In genomic region chr10:8884565-8884964, GRCm38 (mm10) we compare ENCODE assay signal across 9 mouse cellular contexts. TPM values are rescaled to one million over a fixed set of nuclear protein-coding genes. Genes with fewer than 3 reads are reported as not detected.
DNase-seq lines count a peak whose midpoint lies in the region; ATAC-seq lines count a peak whose summit lies in the region.
"Had no signal": no experiment of that assay in that cellular context is flagged by ENCODE, and none has a peak within 500 bp of the region (broad histone marks: within the 10 kb centered on the region; RNA-seq: fewer than 3 reads in every experiment).

No protein-coding gene starts in this region.

- H3K9ac ChIP-seq in heart, embryonic 15.5 days, result no peak overlapping the region
- no peak overlapping the region for H3K9ac ChIP-seq in hindbrain, embryonic 15.5 days
- no peak overlapping the region for H3K9ac ChIP-seq in midbrain, embryonic 12.5 days (replicated peaks)

- peak overlapping the region; percentile 95 for H3K4me3 ChIP-seq in heart, embryonic 15.5 days
- H3K4me3 ChIP-seq in embryonic facial prominence, embryonic 10.5 days, result peak overlapping the region; percentile 85
- H3K4me3 ChIP-seq in hindbrain, embryonic 15.5 days, result peak overlapping the region; percentile 65; the same call in 1 of the 2 replicates
- H3K4me3 ChIP-seq in midbrain, embryonic 12.5 days, result peak overlapping the region; percentile 75

- no peaks in the 10 kb centered on the region for H3K36me3 ChIP-seq in heart, embryonic 15.5 days
- H3K36me3 ChIP-seq in embryonic facial prominence, embryonic 10.5 days (replicated peaks), result no peaks in the 10 kb centered on the region
- H3K36me3 ChIP-seq in hindbrain, embryonic 15.5 days, result no peaks in the 10 kb centered on the region
- no peaks in the 10 kb centered on the region for H3K36me3 ChIP-seq in midbrain, embryonic 12.5 days

- no peaks in the 10 kb centered on the region for H3K27me3 ChIP-seq in heart, embryonic 15.5 days
- peaks cover 8% of the 10 kb centered on the region; the same call in 1 of the 2 replicates for H3K27me3 ChIP-seq in embryonic facial prominence, embryonic 10.5 days (replicated peaks; ENCODE audit: low read depth, poor library complexity, severe bottlenecking)
- H3K27me3 ChIP-seq in hindbrain, embryonic 15.5 days, result peaks cover 3% of the 10 kb centered on the region; the same call in 1 of the 2 replicates
- peaks cover 5% of the 10 kb centered on the region; the same call in 1 of the 2 replicates for H3K27me3 ChIP-seq in midbrain, embryonic 12.5 days

- H3K4me1 ChIP-seq in heart, embryonic 15.5 days (replicated peaks), result peaks cover 23% of the 10 kb centered on the region
- peaks cover 57% of the 10 kb centered on the region for H3K4me1 ChIP-seq in embryonic facial prominence, embryonic 10.5 days
- H3K4me1 ChIP-seq in hindbrain, embryonic 15.5 days (replicated peaks), result peaks cover 11% of the 10 kb centered on the region
- peaks cover 27% of the 10 kb centered on the region for H3K4me1 ChIP-seq in midbrain, embryonic 12.5 days

- WGBS in heart, embryonic 15.5 days, result 43% methylated on average over 5 of the region's 5 CpGs
- 33% methylated on average over 5 of the region's 5 CpGs for WGBS in embryonic facial prominence, embryonic 10.5 days
- 43% methylated on average over 5 of the region's 5 CpGs for WGBS in hindbrain, embryonic 15.5 days
- WGBS in midbrain, embryonic 12.5 days, result 38% methylated on average over 5 of the region's 5 CpGs

- ATAC-seq in heart, embryonic 15.5 days (replicated peaks; ENCODE audit: insufficient number of reproducible peaks, insufficient read depth, low FRiP score, low read depth), result no peak
- ATAC-seq in hindbrain, embryonic 15.5 days (ENCODE audit: low FRiP score, low read depth), result no peak
- no peak for ATAC-seq in midbrain, embryonic 12.5 days (ENCODE audit: low FRiP score, low read depth)

- H3K27ac ChIP-seq in heart, embryonic 15.5 days, result no peak overlapping the region
- H3K27ac ChIP-seq in embryonic facial prominence, embryonic 10.5 days (replicated peaks), result no peak overlapping the region
- H3K27ac ChIP-seq in hindbrain, embryonic 15.5 days (replicated peaks), result no peak overlapping the region
- no peak overlapping the region for H3K27ac ChIP-seq in midbrain, embryonic 12.5 days (replicated peaks)

- H3K9me3 ChIP-seq in heart, embryonic 15.5 days (replicated peaks), result no peaks in the 10 kb centered on the region
- H3K9me3 ChIP-seq in embryonic facial prominence, embryonic 10.5 days, result no peaks in the 10 kb centered on the region
- no peaks in the 10 kb centered on the region for H3K9me3 ChIP-seq in hindbrain, embryonic 15.5 days
- H3K9me3 ChIP-seq in midbrain, embryonic 12.5 days, result no peaks in the 10 kb centered on the region

- peak overlapping the region; percentile 83 for H3K4me2 ChIP-seq in heart, embryonic 15.5 days
- peak overlapping the region; percentile 92 for H3K4me2 ChIP-seq in hindbrain, embryonic 15.5 days
- peak overlapping the region; percentile 84 for H3K4me2 ChIP-seq in midbrain, embryonic 12.5 days (replicated peaks)

- DNase-seq in heart, postnatal 4 days, result no peak
- DNase-seq in embryonic facial prominence, embryonic 10.5 days (ENCODE audit: low spot score), result no peak
- no peak for DNase-seq in right cerebral cortex, postnatal 36 days (ENCODE audit: low spot score in 2 of 2)
- DNase-seq in layer of hippocampus, postnatal 14 days (ENCODE audit: low spot score in 2 of 2), result no peak
- DNase-seq in cerebellum, postnatal 36 days, result no peak
- DNase-seq: cerebellum, adult 11-12 months had no signal

RNA-seq across cellular contexts. Expression of gene Sash1, which starts 1.3 kb away (rescaled TPM):
- 3.2 and 4.6 TPM in 2 replicates for polyA plus RNA-seq in heart, embryonic 15.5 days (2015; fragmentation: Nextera tagmentation; extraction: Ambion mirVana)
- 10 to 100 TPM; 55.8 to 57.3 TPM for total RNA-seq in heart, postnatal 4 days (2021)
- polyA plus RNA-seq in embryonic facial prominence, embryonic 10.5 days (2016; fragmentation: Nextera tagmentation; extraction: Ambion mirVana), result 4.1 and 4.2 TPM in 2 replicates
- 3.1 and 3.3 TPM in 2 replicates for polyA plus RNA-seq in hindbrain, embryonic 15.5 days (2015; fragmentation: Nextera tagmentation; extraction: Ambion mirVana)
- polyA plus RNA-seq in midbrain, embryonic 12.5 days (2016; fragmentation: Nextera tagmentation; extraction: Ambion mirVana), result 4.4 and 6.8 TPM in 2 replicates
- 10 to 100 TPM; 88.3 to 90.1 TPM for total RNA-seq in layer of hippocampus, postnatal 14 days (2021)
